Mouse (Mus musculus) cerebellum, postnatal 4 days (tissue): ENCODE results near the gene 4931409K22Rik.

Experiments
- DNase-seq, 2 experiments: peaks; one replicate each; pipeline ENCODE4 v3.0.0; 2022; ENCODE audit warnings: low spot score in 2 of 2, mixed read lengths in 1 of 2

The 4931409K22Rik gene

GRCm38 (mm10) chr5:24556709-24557108 is at the start of gene 4931409K22Rik:
Gene 4931409K22Rik (minus strand): TSS chr5:24556809.
- DNase-seq: no peak

DNA sequence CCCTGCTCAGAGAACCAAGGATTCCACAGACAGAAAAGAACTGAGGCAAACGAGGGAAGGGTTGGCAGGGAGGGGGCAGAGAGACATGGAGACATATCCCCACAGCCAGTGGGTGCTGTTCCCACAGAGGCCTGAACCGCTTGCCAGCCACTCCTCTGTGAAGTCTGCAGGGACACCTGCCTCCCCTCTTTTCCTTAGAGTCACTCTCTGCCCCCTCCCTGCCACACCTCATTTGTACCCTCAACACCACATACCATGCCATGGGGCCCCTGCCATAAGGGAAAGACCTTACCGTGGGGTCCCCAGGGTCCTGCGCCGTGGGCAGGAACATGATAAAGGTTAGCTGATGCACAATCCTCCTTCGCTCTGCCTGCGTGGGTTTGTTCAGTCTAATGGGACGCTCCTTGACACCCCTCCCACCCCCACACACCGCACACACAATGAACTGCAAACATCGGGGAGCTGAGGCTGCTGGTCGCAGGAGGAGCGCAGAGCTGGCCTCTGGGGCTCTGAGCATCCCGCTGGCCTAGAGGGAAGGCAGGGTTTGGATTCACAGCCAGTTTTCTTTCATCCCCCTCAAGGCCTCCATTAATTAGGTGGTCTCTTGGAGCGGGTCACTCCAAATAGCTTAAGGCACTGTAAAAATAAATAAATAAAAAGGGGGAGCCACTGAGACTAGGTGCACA is 49.5 kb upstream of the 4931409K22Rik start:
- no peak for DNase-seq

- DNase-seq: no peak
Measured at GRCm38 (mm10) chr5:24605321-24605979, 48.8 kb upstream of the 4931409K22Rik start.

GRCm38 (mm10) chr5:24604656-24605100 is 48.1 kb upstream of the 4931409K22Rik start:
- peak; percentile 70 to 85 for DNase-seq

GRCm38 (mm10) chr5:24604080-24604655 is 47.6 kb upstream of the 4931409K22Rik start:
- no peak for DNase-seq

DNA sequence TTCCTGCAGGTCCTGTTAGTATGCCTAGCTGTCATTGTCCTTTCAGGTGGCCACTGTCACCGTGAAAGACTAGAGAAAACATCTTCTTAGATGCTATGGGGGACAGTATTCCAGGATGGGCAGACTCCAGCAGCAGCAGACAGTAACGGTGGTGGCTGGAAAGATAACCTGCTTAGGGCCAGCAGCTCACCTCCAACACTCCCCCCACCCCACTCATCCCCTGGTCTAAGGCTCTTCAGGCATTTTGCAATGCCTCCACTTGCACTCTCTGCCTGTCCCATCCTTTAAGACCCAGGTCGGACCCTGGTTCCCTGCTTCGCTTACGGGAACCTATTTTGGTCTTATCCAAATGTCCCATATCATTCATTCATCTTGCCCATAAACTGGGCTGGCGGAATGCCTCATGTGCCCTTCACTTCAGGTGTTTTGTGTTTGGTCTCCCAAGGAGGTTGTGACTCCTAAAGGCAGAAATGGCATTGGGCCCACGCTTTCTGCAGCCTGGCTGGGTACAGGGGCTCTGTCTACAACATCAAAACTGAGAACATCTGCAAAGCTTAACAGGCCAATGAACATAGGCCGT is 46.9 kb upstream of the 4931409K22Rik start:
- peak in 1 of 2 experiments; percentile 17 for DNase-seq

- DNase-seq: peak in 1 of 2 experiments; percentile 20
Measured at GRCm38 (mm10) chr5:24602751-24603343, 46.2 kb upstream of the 4931409K22Rik start.

- DNase-seq: peak in 1 of 2 experiments; percentile 71
Measured at GRCm38 (mm10) chr5:24601911-24602750, 45.5 kb upstream of the 4931409K22Rik start.

GRCm38 (mm10) chr5:24601071-24601835 is 44.6 kb upstream of the 4931409K22Rik start:
- DNase-seq: no peak

GRCm38 (mm10) chr5:24600236-24600635 is 43.6 kb upstream of the 4931409K22Rik start:
- no peak for DNase-seq

- no peak for DNase-seq
Measured at GRCm38 (mm10) chr5:24599137-24599536, 42.5 kb upstream of the 4931409K22Rik start.

DNA sequence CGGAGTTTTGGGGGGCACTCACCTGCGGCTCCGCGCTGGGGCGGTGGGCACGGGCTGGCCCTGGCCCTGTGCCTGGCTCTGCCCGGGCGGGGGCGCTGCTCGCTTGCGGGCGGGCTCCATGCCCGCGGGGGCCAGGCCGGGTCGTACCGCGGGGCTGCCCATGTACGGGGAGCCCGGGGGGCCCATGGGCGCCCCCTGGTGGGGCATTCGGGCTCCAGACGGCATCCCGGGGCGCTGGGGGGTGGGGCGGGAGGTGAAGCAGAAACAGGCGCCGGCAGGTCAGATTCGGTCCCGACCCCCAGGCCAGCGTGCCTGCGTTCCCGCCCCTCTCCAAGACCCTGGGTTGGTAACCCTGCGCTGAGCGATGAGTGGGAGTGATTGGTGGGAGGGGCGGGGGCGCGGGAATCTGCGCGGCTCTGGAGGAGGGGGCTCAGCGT is 42.0 kb upstream of the 4931409K22Rik start:
- DNase-seq: peak; percentile 56 to 71

GRCm38 (mm10) chr5:24597901-24598569 is 41.4 kb upstream of the 4931409K22Rik start:
- no peak for DNase-seq

DNA sequence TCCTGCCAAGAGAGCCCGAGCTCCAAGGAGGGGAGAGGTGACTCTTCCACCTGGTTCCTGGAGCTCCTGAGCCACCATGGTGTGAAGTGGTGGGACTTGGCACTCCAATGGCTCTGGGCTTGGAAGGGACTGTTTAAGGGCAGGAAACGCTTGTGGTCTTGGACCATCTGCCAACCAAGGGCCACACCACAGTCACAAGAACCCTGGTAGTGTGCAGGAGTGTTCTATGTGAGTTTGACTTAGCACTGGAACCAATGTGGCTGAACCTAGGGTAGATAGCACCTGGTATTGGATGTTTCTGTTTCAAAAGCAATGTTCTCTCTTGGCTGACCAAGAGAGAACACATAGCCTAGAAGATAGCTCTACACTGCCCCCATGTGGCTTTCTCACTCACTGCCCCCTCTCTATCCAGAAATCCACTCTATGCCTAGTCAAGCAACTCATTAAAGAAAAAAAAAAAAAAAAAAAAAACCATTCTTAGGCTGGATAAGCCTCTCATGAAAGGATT is 40.7 kb upstream of the 4931409K22Rik start:
- peak; percentile 63 to 79 for DNase-seq

DNA sequence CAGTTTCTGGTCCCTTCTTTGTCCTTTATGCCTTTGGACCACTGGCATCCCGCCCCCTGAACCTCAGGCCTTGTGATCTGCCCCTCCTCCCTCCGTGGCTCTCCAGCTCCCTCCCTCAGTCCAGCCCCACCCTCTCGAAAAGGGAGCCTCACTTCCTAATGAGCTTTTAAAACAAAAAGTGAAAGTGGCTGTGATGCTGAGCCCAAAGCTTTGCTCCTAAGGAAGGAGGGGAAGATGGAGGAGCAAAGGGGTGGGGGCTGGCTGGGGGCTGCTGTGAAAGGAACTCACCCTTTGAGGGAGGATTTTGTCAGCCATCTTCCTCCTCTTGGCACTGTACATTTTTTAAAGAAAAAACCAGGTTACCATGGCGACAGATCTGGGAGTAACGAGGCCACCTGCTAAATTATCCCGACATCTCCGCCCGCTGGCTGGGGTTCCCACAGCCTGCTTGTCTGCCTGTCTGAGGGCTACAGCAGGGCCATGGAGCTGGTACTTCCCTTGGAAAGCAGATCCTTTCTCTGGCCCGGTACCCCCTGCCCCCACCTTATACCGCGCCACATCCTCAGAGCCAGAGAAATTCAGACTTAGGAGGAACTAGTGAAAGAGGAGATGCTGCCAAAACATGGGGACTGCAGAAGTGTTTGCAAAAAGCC is 40.0 kb upstream of the 4931409K22Rik start:
- peak in 1 of 2 experiments; percentile 50 for DNase-seq

DNA sequence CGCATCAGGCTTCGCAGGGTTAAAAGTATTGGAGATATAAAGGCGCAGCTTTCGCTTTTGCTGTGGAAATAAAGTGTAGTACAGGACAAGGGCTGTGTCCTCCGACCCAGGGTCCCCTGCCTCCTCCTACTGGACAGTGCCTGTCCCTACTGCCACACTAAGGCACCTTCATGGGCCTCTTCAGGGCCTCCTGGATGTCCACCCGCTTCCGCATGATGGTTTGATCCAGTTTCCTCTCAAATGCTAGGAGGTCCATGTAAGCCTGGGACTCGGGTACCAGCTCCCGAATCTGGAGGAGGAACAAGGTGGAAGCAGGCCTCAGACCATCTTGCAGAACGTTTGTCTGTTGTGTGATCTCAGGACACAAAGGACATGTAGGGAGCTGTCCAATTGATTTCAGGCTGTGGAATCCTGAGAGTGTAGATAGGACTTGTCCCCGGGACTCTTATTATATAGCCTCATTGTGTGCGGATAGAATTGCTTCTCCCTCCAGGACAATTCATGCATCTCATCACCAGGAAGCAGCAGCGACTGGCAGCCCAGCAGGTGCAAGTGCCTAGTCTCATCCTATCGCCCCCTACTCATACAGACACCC is 39.3 kb upstream of the 4931409K22Rik start:
- DNase-seq: no peak

DNA sequence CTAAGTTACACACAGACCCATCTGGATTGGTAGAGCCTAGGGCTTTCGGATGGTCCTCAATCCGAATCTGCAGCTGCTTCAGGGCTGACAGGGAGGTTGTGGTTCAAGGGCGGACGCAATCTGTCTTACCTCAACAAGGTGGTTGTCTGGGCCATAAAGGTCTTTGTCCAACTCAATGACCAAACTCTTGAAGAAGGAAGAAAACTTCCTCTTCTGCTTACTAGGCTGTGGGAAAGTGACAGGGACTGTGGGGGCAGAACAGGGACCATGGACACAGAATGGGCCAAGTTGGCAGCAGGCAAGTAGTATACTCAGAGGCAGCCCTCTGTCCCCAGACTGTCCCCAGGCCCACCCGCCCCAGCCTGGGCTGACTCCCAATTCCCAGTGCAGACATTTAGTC is 38.7 kb upstream of the 4931409K22Rik start:
- DNase-seq: no peak

- no peak for DNase-seq
Measured at GRCm38 (mm10) chr5:24594346-24594745, 37.7 kb upstream of the 4931409K22Rik start.

- DNase-seq: no peak
Measured at GRCm38 (mm10) chr5:24593928-24594327, 37.3 kb upstream of the 4931409K22Rik start.
